Mouse (Mus musculus) liver, postnatal 0 days (tissue): ENCODE measurements around the gene Agap1.

ENCODE experiments used
- CTCF ChIP-seq: sonication (generic); IDR thresholded peaks from 2 replicates; pipeline ENCODE4 v1.5.1; 2016; ENCODE audit warnings: antibody characterized with exemption, low read depth
- EP300 ChIP-seq: IDR thresholded peaks from 2 replicates; pipeline ENCODE4 v1.6.1; 2016; ENCODE audit warnings: antibody characterized with exemption, low read depth, mild to moderate bottlenecking

DNA sequence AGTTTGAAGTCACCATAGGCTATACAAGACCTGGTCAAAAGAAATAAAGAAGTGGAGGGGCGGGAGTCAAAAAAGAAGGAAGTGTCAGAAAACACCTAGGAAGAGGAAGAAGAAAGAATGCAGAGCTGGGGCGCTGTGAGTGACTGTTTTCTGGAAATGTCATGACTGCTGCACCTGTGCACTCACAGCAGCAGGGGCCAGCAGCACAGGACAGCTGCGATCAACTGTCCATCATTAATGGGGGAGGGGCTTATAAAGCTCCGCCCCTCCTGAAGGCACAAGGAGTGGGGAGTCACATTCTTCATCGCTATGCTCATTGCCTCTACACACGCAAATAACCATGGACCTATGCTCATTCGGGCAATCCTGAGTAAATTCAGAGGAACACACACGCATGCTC lies 46.6 kb upstream of the Agap1 start:
- TF ChIP-seq CTCF (no peak), EP300 (no peak)
